Mouse (Mus musculus) cerebellum, adult 2 months (tissue): ENCODE measurements at regions not wholly inside any gene's neighbourhood (a gene's known extent, or its start where the extent isn't known, plus 50 kb on each side); places are given as distances from the start of the nearest gene placed in this dataset.

ENCODE experiments used
- DNase-seq, 2 experiments: peaks; one replicate each; pipeline ENCODE4 v3.0.0; 2021
- H3K27ac ChIP-seq: fragments of 200-500 bp; 2 replicates; pipeline ENCODE4 v1.5.1; 2012; ENCODE audit warnings: low read length, control low read depth, inconsistent platforms; ENCODE audit not compliant: insufficient read depth
- H3K27me3 ChIP-seq: fragments of 200-500 bp; 2 replicates; pipeline ENCODE4 v1.6.1; 2012; ENCODE audit warnings: inconsistent platforms, mild to moderate bottlenecking, low read length, moderate library complexity; ENCODE audit not compliant: control insufficient read depth, insufficient read depth
- H3K4me1 ChIP-seq: fragments of 200-500 bp; 2 replicates; pipeline ENCODE4 v1.6.1; 2011; ENCODE audit warnings: low read length; ENCODE audit not compliant: control insufficient read depth, insufficient read depth
- H3K4me3 ChIP-seq: fragments of 200-500 bp; replicated peaks from 2 replicates; pipeline ENCODE3; 2011; ENCODE audit warnings: mild to moderate bottlenecking, low read depth, low read length, control low read depth; ENCODE audit not compliant: insufficient read depth
- CTCF ChIP-seq: fragments of 200-500 bp; IDR thresholded peaks from 2 replicates; pipeline ENCODE4 v1.5.1; 2011; ENCODE audit warnings: low read depth, mild to moderate bottlenecking, control low read depth, low read length, moderate library complexity, borderline replicate concordance; ENCODE audit not compliant: insufficient read depth
- POLR2A ChIP-seq: fragments of 200-500 bp; IDR thresholded peaks from 2 replicates; pipeline ENCODE4 v1.6.1; 2011; ENCODE audit warnings: low read length, control low read depth, borderline replicate concordance; ENCODE audit not compliant: insufficient read depth
- WGBS: fragments of 180-500 bp; shearing (Covaris S2); methylation state at CpG from one replicate; pipeline ENCODE4 v1.1.7; 2018; 5-methylcytosine and 5-hydroxymethylcytosine counted together

DNA sequence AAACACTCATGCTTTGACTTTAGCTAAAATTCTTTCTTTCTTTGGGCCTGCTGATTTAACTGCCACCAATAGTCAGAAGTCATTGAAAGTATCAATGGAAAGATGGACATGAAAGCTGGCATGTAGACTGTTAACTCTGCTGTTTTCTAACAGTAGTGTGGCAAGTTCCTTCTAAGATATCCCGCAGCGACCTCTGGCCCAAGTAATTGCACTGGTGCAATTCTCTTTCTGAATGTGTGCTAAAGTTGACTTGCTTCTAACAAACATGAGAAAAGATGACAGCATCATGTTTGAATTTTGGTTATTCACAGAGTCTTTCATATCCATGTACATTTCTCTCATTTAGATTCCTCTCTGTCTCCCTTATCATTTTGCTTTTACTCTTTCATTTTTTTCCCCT is 109.7 kb upstream of the Rmdn2 start:
- no peak overlapping the region for H3K27ac ChIP-seq
- WGBS: 91% methylated on average over 2 of the region's 2 CpGs
- H3K4me1 ChIP-seq: no peaks in the 10 kb centered on the region; the same call in 1 of the 2 replicates
- no peaks in the 10 kb centered on the region for H3K27me3 ChIP-seq
- no peak overlapping the region for H3K4me3 ChIP-seq
- no peak for TF ChIP-seq POLR2A
- TF ChIP-seq CTCF: no peak
- no peak for DNase-seq

DNA sequence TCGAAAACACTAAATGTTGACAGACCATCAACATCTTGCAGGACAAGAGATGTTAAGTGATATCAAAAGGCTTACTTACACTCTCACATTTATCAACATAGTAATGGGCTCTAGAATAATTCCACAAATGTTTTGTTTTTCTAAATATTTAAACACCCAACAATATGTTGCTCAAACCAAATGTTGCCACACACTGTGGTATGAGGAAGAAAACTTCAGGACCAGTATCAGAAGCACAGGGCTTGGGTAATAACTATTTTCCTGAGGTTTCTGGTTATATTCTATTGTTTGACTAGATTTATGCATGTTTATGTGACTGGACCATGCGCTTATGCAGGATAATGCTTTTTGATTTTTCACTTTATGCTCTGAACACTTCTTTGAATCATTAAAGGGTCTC is 108.6 kb upstream of the Rmdn2 start:
- whole genome bisulfite sequencing: 96% methylated on average over 2 of the region's 2 CpGs
- Histone ChIP-seq H3K27ac (no peak overlapping the region), H3K27me3 (no peaks in the 10 kb centered on the region), H3K4me3 (no peak overlapping the region), H3K4me1 (no peaks in the 10 kb centered on the region; the same call in 1 of the 2 replicates)
- no peak for DNase-seq
- no peak for TF ChIP-seq CTCF
- TF ChIP-seq POLR2A: no peak

DNA sequence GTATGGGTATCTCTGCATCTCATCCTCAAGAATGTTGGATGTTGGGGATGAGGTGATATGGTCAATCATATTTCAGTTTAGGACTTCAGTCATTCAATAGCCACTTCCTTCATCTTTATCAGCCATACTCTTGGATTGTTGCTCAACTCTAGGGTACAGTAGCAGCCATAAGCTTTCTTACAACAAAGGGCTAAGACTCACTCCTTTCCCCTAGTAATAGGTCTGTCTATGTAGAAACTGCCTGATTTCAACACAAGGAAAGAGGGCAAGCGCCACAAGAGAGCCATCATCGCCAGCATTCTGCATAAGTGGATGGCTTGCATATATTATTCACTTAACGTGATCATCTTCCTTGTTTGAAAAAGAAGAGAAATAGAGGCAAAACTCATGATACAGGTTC is 107.5 kb upstream of the Rmdn2 start:
- WGBS: 94% methylated on average over 3 of the region's 3 CpGs
- no peak for TF ChIP-seq POLR2A
- TF ChIP-seq CTCF: no peak
- H3K27ac ChIP-seq: no peak overlapping the region
- no peak for DNase-seq
- no peaks in the 10 kb centered on the region for H3K27me3 ChIP-seq
- H3K4me1 ChIP-seq: no peaks in the 10 kb centered on the region; the same call in 1 of the 2 replicates
- no peak overlapping the region for H3K4me3 ChIP-seq

DNA sequence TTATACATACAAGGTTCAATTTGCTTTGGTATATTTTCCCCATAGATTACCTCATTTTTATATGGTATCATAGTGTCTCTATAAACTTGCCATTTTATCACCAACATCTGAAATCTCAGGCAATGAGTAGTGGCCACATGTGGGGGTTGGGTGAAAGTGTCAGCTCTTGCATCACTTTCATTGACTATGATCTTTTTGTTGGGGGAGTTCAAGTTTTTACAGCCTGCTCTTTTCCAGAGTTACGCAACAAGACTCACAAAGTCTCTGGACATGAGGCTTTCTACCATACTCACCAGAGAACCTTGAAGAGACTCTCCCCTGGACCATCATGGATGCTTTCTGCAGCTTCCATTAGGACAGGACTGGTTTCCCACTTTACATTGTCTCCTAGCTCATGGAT is 106.1 kb upstream of the Rmdn2 start:
- TF ChIP-seq CTCF (no peak), POLR2A (no peak)
- no peaks in the 10 kb centered on the region; the same call in 1 of the 2 replicates for H3K4me1 ChIP-seq
- H3K27ac ChIP-seq: no peak overlapping the region
- no peak for DNase-seq
- H3K4me3 ChIP-seq: no peak overlapping the region
- no peaks in the 10 kb centered on the region for H3K27me3 ChIP-seq
- WGBS: 97% methylated on average over 1 of the region's 1 CpGs

DNA sequence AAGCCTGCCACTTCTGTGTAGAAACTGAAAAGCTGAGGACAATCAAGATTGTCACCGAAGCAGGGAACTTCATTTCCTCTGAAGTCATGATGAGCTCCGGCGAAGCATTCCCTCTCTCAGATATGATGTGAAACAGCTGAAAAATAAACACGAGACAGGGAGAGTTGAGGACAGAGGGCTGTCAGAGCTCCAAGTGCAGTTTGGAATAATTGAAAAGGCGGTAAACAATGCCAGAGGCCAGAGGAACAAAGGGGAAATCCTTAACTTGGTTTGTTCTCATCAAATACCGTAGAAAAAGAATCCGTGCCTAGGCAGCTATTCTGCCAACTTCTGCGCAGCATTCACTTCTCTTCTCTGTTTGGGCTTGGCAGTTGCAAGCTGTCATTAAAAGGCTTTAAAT is 102.4 kb upstream of the Rmdn2 start:
- Histone ChIP-seq H3K27me3 (no peaks in the 10 kb centered on the region), H3K4me3 (no peak overlapping the region), H3K27ac (no peak overlapping the region), H3K4me1 (no peaks in the 10 kb centered on the region; the same call in 1 of the 2 replicates)
- 26% methylated on average over 8 of the region's 8 CpGs for WGBS
- TF ChIP-seq CTCF (no peak), POLR2A (no peak)
- no peak for DNase-seq

DNA sequence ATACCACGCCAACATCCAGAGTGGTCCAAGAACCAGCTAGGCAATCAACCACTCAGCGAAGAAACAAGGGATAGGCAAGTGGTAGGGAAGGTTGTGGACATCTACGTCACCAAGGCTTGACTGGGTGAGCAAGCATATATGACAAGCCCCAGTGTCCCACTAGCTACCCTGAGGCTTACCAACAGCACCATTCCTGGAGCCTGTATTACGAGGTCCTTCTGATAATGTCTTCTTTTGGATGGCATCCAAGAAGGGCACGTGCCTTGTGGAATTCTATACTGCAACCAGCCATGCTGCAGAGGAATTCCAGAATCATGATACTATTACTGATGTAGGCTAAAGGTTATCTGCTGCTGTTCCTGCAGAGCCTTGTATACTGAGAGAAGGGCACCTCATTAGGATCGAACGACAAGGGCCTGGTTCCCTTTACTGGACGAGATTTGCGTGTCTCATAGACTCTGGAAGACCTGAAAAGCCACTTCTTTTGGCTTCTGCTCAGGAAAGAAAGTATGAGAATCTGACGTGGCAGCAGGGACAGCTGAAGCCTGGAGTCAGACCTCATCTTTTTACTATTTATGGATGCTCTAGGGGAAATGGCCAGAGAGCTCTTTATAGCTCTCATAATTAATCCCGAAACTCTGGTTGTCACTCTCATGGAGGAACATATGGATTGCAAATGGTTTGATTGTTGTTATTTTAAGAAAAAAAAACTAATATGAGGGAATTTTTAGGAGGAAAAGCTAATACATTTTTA is 101.5 kb upstream of the Rmdn2 start:
- Histone ChIP-seq H3K4me1 (no peaks in the 10 kb centered on the region; the same call in 1 of the 2 replicates), H3K27ac (no peak overlapping the region), H3K4me3 (no peak overlapping the region), H3K27me3 (no peaks in the 10 kb centered on the region)
- no peak for TF ChIP-seq POLR2A
- TF ChIP-seq CTCF: no peak
- WGBS: 66% methylated on average over 11 of the region's 11 CpGs
- DNase-seq: no peak

DNA sequence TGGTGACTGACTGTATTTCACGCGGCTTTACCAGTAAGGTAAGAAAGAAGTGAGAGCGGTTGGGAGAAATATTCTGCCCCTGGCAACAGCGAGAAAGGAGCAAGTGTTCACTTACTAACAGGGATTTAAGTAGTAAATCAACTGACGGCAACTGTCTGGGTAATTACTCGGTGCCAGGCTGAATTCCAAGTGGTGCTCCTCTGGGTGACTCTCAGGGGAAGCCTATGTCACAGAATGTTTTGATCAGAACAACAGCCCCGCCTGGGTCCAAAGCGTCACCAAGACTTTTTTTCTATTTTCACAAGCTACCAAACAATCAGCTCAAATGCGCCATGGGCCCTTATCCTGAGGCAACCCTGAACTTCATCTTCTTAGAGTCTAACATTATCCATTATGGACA is 100.4 kb upstream of the Rmdn2 start:
- WGBS: 50% methylated on average over 9 of the region's 9 CpGs
- TF ChIP-seq POLR2A (no peak), CTCF (no peak)
- Histone ChIP-seq H3K27me3 (no peaks in the 10 kb centered on the region), H3K4me3 (no peak overlapping the region), H3K4me1 (no peaks in the 10 kb centered on the region; the same call in 1 of the 2 replicates), H3K27ac (no peak overlapping the region)
- no peak for DNase-seq

DNA sequence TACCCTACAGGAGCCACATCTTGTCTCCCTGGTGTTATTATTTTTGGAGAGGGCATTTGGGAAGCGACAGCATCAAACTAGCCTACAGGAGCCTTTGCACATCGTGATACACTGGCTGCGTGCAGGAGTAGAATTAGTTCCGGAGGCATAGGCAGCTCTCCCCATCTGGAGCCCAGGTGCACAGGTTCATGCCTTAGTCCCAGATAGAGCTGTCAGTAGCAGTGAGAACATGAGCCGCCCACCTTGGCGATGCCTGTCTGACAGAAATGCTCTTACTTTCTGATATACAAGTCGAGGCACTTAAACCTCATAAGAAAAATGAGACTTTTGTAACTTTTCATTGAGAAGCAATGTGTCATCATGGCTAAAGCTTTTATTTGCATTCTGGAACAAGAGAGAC is 97.6 kb upstream of the Rmdn2 start:
- TF ChIP-seq POLR2A (no peak), CTCF (no peak)
- H3K4me1 ChIP-seq: no peaks in the 10 kb centered on the region; the same call in 1 of the 2 replicates
- no peak overlapping the region for H3K4me3 ChIP-seq
- DNase-seq: no peak
- WGBS: 31% methylated on average over 7 of the region's 7 CpGs
- no peak overlapping the region for H3K27ac ChIP-seq
- H3K27me3 ChIP-seq: no peaks in the 10 kb centered on the region
